Mouse (Mus musculus) forebrain, postnatal 0 days (tissue): ENCODE measurements around the gene Stk10. TPM values are rescaled to one million over a fixed set of nuclear protein-coding genes. Genes with fewer than 3 reads are reported as not detected.
A peak's percentile ranks its signal among the peaks of the same experiment; 100 is the strongest.

ENCODE experiments used
- ATAC-seq: fragments of 200-750 bp; cut with Nextera tagmentation; 2 replicates; pipeline ENCODE4 v1.8.0; 2017; ENCODE audit warnings: mild to moderate bottlenecking, moderate library complexity
- DNase-seq: peaks from one replicate; pipeline ENCODE4 v3.0.0-alpha.2; 2015
- H3K27ac ChIP-seq: fragments of 300-500 bp; sonication (generic); 2 replicates; pipeline ENCODE4 v1.5.1; 2014; ENCODE audit warnings: low read depth, mild to moderate bottlenecking, antibody characterized with exemption, low read length, moderate library complexity, mixed read lengths
- H3K27me3 ChIP-seq: fragments of 300-500 bp; sonication (generic); 2 replicates; pipeline ENCODE4 v1.6.1; 2014; ENCODE audit warnings: mild to moderate bottlenecking, low read length, mixed read lengths; ENCODE audit not compliant: insufficient read depth
- H3K36me3 ChIP-seq: fragments of 300-500 bp; sonication (generic); 2 replicates; pipeline ENCODE4 v1.6.1; 2014; ENCODE audit warnings: mild to moderate bottlenecking, moderate library complexity; ENCODE audit not compliant: insufficient read depth
- H3K4me1 ChIP-seq: fragments of 300-500 bp; sonication (generic); 2 replicates; pipeline ENCODE4 v1.6.1; 2014; ENCODE audit warnings: antibody characterized with exemption; ENCODE audit not compliant: insufficient read depth
- H3K4me2 ChIP-seq: fragments of 300-500 bp; sonication (generic); 2 replicates; pipeline ENCODE4 v1.6.1; 2014; ENCODE audit warnings: low read depth, mild to moderate bottlenecking, moderate library complexity
- H3K4me3 ChIP-seq: fragments of 300-500 bp; sonication (generic); 2 replicates; pipeline ENCODE4 v1.5.1; 2014; ENCODE audit warnings: low read depth, low read length, mixed read lengths
- H3K9ac ChIP-seq: fragments of 300-500 bp; sonication (generic); 2 replicates; pipeline ENCODE4 v1.6.1; 2014; ENCODE audit warnings: mild to moderate bottlenecking
- H3K9me3 ChIP-seq: fragments of 300-500 bp; sonication (generic); 2 replicates; pipeline ENCODE4 v1.6.1; 2016; ENCODE audit warnings: low read length
- CTCF ChIP-seq: sonication (generic); IDR thresholded peaks from 2 replicates; pipeline ENCODE4 v1.5.1; 2016; ENCODE audit warnings: antibody characterized with exemption, control low read depth, low read depth
- WGBS: fragments of 180-500 bp; shearing (Covaris S2); extraction: QIAGEN DNeasy Blood & Tissue Kit; methylation state at CpG from one replicate; pipeline ENCODE4 v1.1.7; 2014; 5-methylcytosine and 5-hydroxymethylcytosine counted together
- polyA plus RNA-seq: library from polyadenylated mRNA; unstranded; fragments of >200 nt; fragmentation: Nextera tagmentation; extraction: Ambion mirVana; gene quantifications from 2 replicates; pipeline ENCODE4 v1.2.1, GENCODE M21; 2015
- total RNA-seq: library from RNA; depleted of rRNA; stranded (reverse); fragments of >200 nt; gene quantifications from 2 replicates; pipeline ENCODE4 v1.2.3, GENCODE M21; 2014

Stk10 gene
- total and polyA plus RNA-seq, 2 experiments from 2014 or later = 0.90 to 2.3 TPM

DNA sequence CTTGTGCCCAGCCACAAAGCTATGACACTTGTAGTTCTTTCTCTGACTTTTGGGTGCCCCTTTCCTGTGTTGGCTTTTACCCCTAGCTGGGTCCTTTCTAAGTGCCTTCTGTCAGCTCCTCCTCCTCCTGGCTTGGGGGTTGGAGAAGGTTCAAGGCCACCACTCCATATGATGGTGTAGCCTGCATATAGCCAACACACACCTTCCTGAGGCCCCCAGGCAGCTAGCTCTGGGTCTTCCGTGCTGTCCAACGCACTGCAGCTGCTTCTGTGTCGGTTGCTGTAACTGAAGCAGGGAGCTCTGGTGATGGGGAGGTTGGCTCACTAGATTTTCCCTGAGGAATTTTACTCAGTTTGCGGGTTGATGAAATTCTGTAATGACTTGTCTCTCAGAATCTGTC lies 71.6 kb downstream of the Stk10 start:
- DNase-seq (no peak), ATAC-seq (no peak)
- H3K27me3 ChIP-seq = no peaks in the 10 kb centered on the region
- H3K36me3 ChIP-seq = no peaks in the 10 kb centered on the region
- no peak overlapping the region for H3K9ac ChIP-seq
- H3K4me2 ChIP-seq = no peak overlapping the region
- H3K4me1 ChIP-seq = no peaks in the 10 kb centered on the region
- no peaks in the 10 kb centered on the region for H3K9me3 ChIP-seq
- TF ChIP-seq CTCF = no peak
- H3K27ac ChIP-seq = no peak overlapping the region
- no peak overlapping the region for H3K4me3 ChIP-seq
- 37% methylated on average over 4 of the region's 4 CpGs for WGBS

- DNase-seq (peak; percentile 33), ATAC-seq (peak; percentile 38; the same call in 1 of the 2 replicates)
- WGBS = 35% methylated on average over 7 of the region's 7 CpGs
- Histone ChIP-seq H3K27ac (no peak overlapping the region), H3K9me3 (no peaks in the 10 kb centered on the region), H3K27me3 (no peaks in the 10 kb centered on the region), H3K4me1 (no peaks in the 10 kb centered on the region), H3K9ac (no peak overlapping the region), H3K36me3 (no peaks in the 10 kb centered on the region), H3K4me3 (no peak overlapping the region), H3K4me2 (no peak overlapping the region)
- TF ChIP-seq CTCF = no peak
These were observed 72.2 kb downstream of the Stk10 start for GRCm38 (mm10) chr11:32605131-32605860.

- H3K4me3 ChIP-seq = no peak overlapping the region
- ATAC-seq (no peak), DNase-seq (no peak)
- no peaks in the 10 kb centered on the region for H3K27me3 ChIP-seq
- no peak overlapping the region for H3K27ac ChIP-seq
- H3K4me1 ChIP-seq = no peaks in the 10 kb centered on the region
- H3K9ac ChIP-seq = no peak overlapping the region
- H3K36me3 ChIP-seq = no peaks in the 10 kb centered on the region
- TF ChIP-seq CTCF = no peak
- 77% methylated on average over 3 of the region's 3 CpGs for WGBS
- H3K4me2 ChIP-seq = no peak overlapping the region
- no peaks in the 10 kb centered on the region for H3K9me3 ChIP-seq
These were observed 72.8 kb downstream of the Stk10 start for GRCm38 (mm10) chr11:32605907-32606306.

GRCm38 (mm10) chr11:32607319-32607718 lies 74.2 kb downstream of the Stk10 start:
- Histone ChIP-seq H3K36me3 (no peaks in the 10 kb centered on the region), H3K27me3 (no peaks in the 10 kb centered on the region), H3K9ac (no peak overlapping the region), H3K27ac (no peak overlapping the region), H3K9me3 (no peaks in the 10 kb centered on the region), H3K4me1 (no peaks in the 10 kb centered on the region), H3K4me2 (no peak overlapping the region), H3K4me3 (no peak overlapping the region)
- ATAC-seq (no peak), DNase-seq (no peak)
- TF ChIP-seq CTCF = no peak

DNA sequence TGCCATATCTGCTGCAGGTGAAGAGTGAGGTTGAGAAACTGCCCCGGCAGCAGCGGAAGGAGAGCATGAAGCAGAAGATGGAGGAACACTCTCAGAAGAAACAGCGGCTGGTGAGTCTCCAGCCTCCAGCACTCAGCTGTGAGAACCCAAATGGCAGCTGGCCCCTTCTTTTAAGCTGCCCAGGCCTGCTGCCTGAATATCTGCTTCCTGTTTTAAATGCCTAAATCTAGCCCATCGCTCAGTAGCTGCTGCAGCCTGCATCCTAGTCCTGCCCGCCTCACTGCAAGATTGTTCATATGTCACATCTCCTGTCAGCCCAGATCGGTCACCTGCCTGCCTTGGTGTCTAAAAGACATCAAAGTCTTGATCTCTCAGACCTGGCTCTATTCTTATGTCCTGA lies 77.5 kb downstream of the Stk10 start:
- H3K9ac ChIP-seq = no peak overlapping the region
- no peaks in the 10 kb centered on the region for H3K9me3 ChIP-seq
- H3K4me3 ChIP-seq = no peak overlapping the region
- H3K27me3 ChIP-seq = no peaks in the 10 kb centered on the region
- peaks cover 5% of the 10 kb centered on the region; the same call in 1 of the 2 replicates for H3K36me3 ChIP-seq
- H3K4me2 ChIP-seq = no peak overlapping the region
- no peak for TF ChIP-seq CTCF
- no peaks in the 10 kb centered on the region for H3K4me1 ChIP-seq
- ATAC-seq (no peak), DNase-seq (no peak)
- H3K27ac ChIP-seq = no peak overlapping the region
- WGBS = 91% methylated on average over 6 of the region's 6 CpGs

DNA sequence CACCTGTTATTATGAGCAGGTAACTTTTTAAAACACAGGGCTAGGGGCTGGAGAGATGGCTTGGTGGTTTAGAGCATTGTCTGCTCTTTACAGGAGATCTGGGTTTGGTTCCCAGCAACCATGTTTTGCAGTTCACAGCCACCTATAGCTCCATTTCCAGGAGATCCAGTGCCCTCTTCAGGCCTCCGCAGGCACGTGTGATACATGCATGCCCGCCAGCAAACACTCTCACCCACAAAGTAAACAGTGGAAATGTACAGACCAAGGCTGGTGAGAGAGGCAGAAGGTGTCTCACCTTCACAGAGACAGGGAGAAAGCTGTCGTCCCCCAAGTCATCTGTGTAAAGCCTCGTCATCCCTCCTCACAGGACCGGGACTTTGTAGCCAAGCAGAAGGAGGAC lies 79.2 kb downstream of the Stk10 start:
- TF ChIP-seq CTCF = no peak
- Histone ChIP-seq H3K9ac (no peak overlapping the region), H3K9me3 (no peaks in the 10 kb centered on the region), H3K36me3 (peaks cover 5% of the 10 kb centered on the region; the same call in 1 of the 2 replicates), H3K4me2 (no peak overlapping the region), H3K27me3 (no peaks in the 10 kb centered on the region), H3K27ac (no peak overlapping the region), H3K4me1 (no peaks in the 10 kb centered on the region), H3K4me3 (no peak overlapping the region)
- WGBS = 84% methylated on average over 6 of the region's 6 CpGs
- DNase-seq = no peak
- ATAC-seq = no peak

DNA sequence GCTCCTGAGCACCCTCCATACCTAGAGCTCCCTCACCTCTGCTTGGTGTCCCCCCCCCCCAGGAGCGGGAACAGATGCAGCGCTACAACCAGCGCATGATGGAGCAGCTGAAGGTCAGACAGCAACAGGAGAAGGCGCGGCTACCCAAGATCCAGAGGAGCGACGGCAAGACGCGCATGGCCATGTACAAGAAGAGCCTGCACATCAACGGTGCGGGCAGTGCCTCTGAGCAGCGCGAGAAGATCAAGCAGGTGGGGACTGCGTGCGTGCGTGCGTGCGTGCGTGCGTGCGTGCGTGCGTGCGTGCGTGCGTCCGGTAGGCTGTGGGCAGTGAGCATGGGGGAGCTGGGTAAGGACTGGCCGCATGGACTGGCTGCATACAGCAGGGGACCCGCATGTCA lies 81.4 kb downstream of the Stk10 start:
- Histone ChIP-seq H3K27me3 (no peaks in the 10 kb centered on the region), H3K4me2 (no peak overlapping the region), H3K4me1 (no peaks in the 10 kb centered on the region), H3K4me3 (no peak overlapping the region), H3K36me3 (peaks cover 5% of the 10 kb centered on the region; the same call in 1 of the 2 replicates), H3K27ac (no peak overlapping the region), H3K9ac (no peak overlapping the region), H3K9me3 (no peaks in the 10 kb centered on the region)
- ATAC-seq (no peak), DNase-seq (no peak)
- TF ChIP-seq CTCF = no peak
- 96% methylated on average over 29 of the region's 29 CpGs for WGBS
